Mouse (Mus musculus) T-helper 1 cell (primary cell): ENCODE results near the gene Hsd11b2.
"Not testable (repeated sequence)": the region's sequence is repeated elsewhere in the genome, so short reads cannot be mapped to it uniquely, and the experiment has no call there.

Experiments
- in situ Hi-C: fragments of 300-600 bp; cut with MboI, MseI; formaldehyde crosslinking; loops from one replicate; pipeline ENCODE4 v1.15.1; 2025; ENCODE audit warnings: high pct_unique_total_duplicates

Hsd11b2 gene

DNA sequence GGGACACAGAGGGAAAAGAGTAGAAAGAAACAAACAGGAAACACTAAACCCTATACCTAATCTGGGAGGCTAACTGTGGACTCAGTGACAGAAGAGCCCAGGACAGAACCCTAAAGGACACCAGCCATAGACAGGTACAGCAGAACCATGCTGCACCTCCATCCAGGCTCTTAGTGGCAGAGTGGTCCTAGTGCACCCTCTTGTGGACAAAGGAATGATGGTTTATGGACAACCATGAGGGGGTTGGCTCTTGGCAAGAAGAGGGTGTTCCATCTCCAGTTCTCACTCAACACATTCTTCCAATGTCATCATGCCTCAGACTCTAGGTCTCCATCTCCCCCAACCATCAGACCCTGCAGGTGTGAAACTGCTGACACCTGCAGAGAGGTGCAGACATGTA is 35.5 kb downstream of the Hsd11b2 start:
- in situ Hi-C loops: loop anchor here (5.0 kb wide), 1 partner anchor 67 kb away; no protein-coding TSS in a partner anchor

DNA sequence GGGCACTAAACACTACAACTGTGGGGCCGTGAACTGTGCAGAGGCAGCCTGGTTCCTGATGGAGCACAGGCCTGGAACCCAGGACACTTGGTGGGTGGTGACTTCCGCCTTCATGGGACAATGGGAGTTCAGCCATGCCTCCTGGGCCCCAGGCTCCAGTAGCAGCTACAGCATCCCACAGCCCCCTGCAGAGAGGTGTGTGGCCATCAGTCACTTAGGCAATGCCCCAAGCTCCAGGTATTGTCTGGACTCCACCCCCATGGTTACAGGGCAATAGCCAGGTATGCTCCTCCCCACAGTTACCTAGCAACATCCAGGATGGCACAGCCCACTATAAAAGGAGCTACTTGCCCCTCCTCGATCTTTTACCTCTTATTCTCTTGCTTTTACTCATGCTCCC is 36.7 kb downstream of the Hsd11b2 start:
- in situ Hi-C loops: no loop called here

DNA sequence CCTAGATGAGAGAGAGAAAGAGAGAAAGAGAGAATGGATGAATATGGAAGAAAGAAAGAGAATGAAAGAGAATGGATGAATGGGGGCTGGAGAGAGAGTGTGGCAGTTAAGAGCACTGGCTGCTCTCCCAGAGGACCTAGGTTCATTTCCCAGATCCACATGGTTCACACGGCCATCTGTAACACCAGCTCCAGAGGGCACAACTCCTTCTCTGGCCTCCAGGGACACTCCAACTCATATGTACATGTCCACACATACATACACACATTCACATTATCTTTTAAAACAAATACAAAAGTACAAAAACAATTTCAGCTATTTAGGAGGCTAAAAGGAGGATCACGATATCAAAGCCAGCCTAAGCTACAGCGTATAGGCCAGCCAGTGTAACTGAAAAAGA is 44.3 kb downstream of the Hsd11b2 start:
- in situ Hi-C loops: no loop called here

DNA sequence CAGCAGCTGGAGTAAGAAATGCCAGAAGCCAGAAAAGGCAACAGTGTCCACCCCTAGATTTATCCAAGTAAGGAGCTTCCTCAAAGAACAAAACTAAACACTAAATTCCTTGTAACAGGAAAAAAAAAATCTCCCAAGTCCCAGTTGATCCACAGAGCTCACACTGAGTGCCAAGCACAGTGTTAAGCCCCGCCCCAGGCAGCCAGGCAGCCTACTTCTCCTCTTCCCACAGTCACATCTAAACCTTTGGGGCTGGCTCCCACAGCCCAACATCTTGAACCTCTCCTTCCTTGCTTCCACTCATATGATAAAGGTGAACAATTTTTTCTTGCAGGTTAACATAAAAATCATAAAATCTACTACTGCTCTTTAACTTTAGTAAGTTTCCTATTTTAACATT is 45.3 kb downstream of the Hsd11b2 start:
- in situ Hi-C loops: no loop called here

DNA sequence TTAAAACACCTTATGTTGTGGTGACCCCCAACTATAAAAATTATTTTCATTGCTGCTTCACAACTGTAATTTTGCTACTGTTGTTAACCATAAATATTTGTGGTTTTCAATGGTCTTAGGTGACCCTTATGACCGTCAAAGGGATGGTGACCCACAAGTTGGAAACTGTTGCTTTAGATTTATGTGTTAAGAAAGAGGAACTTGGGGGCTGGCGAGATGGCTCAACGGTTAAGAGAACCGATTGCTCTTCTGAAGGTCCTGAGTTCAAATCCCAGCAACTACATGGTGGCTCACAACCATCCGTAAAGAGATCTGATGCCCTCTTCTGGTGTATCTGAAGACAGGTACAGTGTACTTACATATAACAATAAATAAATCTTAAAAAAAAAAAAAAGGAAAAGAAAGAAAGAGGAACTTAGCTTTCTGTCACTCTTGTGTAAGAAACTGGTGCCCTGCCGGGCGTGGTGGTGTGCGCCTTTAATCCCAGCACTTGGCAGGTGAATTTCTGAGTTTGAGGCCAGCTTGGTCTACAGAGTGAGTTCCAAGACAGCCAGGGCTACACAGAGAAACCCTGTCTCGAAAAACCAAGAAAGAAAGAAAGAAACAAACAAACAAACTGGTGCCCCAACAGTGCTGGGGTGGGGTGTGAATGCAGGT is 46.1 kb downstream of the Hsd11b2 start:
- in situ Hi-C loops: not testable (repeated sequence)

DNA sequence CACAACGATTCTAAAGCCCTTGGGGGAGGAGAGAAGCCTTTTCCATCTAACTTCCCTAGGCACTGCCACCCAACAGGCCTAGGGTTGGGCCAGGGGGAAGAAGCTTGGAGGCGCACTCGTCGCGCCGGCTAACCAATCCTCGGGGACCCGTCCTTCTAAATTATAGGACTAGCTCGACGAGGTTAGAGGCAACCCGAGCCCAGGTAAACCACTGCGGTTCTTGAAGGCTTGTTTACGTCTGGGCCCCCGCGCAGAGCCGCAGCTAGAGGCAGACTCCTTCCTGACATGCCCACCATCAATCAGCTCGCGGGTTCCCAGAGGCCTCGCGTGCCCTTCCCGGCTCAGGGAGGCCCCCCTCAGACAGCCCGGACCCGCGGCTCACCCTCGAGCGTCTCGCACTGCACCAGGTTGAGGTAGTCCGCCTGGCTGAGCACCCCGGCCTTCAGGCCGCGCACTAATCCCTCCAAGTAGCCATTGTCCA is 46.9 kb downstream of the Hsd11b2 start:
- in situ Hi-C loops: no loop called here

DNA sequence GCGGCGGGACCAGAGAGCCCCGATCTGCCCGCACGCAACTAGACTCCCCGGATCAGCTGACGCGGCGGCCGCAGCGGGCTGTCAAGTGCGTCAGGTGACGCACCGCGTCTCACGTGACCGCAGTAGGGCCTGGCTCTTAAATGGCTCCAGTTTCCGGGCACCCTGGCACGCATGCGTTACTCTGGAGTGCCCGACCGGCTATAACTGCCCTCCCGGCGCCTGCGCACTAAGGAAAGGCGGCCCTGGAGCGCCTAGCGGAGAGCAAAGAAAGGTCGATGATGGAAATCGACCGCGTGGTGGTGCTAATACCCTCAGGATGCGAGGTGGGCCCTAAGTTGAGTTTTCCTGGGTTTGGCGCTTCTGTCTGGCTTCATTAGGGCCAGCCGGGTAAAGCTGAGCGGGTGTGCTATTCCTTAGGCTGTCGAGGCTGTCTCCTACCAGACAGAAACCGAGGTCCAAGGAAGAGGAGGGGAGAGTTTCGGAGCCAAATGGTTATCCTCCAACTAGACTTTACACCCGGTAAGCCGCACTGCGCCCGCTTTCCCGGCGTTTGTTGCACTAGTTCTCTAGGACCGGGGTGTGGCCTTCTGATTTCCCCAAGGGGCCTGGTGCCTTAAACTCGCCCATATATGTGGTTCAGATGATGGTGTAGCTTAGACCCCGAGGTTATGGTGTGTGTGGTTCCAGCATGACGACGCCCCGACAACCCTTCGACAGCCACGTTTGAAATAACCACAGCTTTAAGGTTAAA is 47.6 kb downstream of the Hsd11b2 start, which contains the start of gene Atp6v0d1:
Atp6v0d1 (minus strand) TSS at position 96 of the 751 bp plus-strand sequence.
- in situ Hi-C loops: no loop called here

DNA sequence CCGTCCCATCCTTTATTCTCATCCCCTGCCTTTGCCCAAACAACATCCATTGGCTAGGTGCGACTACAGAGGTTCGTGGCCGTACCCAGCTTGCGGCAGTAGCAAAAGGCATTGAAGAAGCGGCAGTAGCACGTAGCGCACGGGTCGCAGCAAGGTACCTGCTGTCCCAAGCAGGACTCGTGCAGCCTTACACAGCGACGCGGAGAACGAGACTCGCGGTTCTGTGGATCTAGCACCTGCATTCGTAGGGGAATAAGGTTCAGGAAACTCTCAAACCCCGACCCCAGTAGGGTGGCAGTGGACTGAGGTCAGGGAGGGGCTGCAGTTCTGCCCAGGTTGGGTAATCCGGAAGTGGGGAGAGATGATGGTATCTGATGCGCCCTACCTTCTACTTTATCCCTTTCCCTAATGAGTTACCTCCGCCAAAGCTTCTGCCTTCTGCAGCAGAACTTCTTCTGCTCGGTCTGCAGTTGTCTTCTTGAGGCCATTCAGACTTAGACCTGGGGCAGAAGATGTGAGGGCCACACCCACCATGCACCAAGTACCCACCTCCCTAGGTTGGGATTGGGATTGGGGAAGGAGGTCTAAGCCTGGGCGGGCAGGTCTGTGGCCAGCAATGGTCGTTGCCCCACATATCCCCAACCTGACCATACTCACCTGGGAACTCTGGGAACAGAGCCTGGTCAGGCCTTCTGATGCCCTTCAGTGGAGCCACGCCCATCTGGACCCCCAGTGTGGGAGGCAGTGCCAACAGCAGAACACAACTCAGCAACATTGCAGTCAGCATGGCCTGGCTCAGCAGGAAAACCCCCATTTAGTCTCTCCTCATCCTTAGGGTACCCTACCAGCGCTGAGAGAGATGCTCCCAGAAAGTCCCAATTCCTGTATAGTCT is 48.4 kb downstream of the Hsd11b2 start:
- in situ Hi-C loops: no loop called here

DNA sequence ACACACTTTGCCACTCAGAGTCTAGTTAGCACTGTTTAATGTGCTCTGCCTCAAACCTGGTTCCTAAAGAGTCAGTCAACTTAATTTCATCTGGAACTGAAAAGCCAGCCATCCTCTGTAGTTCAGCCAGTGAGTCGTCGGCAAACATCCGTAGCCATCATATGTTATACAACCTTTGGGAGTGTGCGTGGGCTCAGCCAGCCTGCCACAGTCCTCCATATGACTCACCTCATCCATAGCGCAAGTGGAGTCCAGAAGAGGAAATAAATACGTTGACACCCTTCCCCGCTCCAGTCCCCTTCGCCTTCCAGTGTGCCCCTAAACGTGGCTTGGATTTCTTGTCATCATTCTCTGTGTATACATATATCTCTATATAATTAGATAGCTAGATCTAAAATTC is 53.3 kb downstream of the Hsd11b2 start:
- in situ Hi-C loops: loop anchor here (10.0 kb wide), 1 partner anchor 663 kb away; no protein-coding TSS in a partner anchor

DNA sequence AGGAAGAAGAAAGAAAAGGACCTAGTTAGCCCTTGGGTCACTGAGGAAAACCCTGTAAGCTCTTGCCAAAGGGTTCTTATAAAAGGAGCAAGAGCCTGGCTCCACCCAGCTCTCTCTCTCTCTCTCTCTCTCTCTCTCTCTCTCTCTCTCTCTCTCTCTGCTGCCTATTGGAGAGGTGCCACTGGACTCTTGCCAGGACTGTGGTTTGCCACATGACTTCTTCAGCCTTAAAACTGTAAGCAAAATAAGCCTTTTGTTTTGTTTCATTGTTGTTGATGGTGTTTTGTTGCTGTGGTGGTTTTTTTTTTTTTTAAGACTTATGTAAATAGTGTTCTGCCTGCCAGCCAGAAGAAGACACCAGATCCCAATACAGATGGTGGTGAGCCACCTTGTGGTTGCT is 54.9 kb downstream of the Hsd11b2 start:
- in situ Hi-C loops: loop anchor here (10.0 kb wide), 1 partner anchor 661 kb away; no protein-coding TSS in a partner anchor
